Mouse (Mus musculus): ENCODE measurements around the gene Arid1b. TPM values are rescaled to one million over a fixed set of nuclear protein-coding genes. Genes with fewer than 3 reads are reported as not detected.

The Arid1b gene
- 22.0 and 41.6 TPM in 2 replicates for polyA plus RNA-seq (2012; rRNA removed)

DNA sequence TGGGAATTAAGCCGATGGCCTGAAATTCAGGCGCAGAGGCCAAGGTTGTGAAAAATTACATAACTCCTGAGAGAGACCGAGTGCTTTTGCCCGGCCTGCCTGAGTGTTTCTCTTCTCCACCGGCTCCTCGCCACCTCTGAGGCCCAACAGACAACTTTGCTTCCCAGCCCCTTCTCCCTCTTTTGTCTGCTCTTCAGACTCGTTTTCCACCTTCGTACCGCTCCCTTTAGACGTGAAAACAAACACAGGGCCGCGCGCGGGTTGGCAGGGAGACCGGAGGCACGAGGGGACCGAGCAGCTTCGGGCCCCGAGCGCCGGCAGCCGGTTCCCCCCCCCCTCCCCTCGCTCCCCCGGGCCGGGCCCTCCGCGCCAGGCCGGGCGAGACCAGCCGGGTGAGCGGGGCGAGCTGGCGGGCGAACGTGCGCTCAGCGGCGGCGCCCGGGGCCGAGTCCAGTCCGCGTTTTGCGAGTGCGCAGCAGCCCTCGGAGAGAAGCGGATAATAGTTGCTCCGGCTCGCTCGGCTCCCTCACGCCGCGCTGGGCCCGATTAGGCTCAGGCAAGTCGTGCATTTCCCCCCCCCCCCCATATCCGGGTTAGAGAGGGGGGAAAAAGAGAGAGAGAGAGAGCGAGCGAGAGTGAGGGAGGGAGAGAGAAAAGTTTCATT lies at the start of gene Arid1b:
TSS of gene Arid1b (plus strand) at position 493 of the 664 bp plus-strand sequence.
- no peak for TF ChIP-seq CTCF (IDR thresholded peaks at IDR 0.05; ENCODE audit: borderline replicate concordance, extremely low read depth, insufficient read depth, insufficient read length)
- TF ChIP-seq POLR2A (IDR thresholded peaks at IDR 0.05; ENCODE audit: borderline replicate concordance, extremely low read depth, insufficient read depth, insufficient read length, poor library complexity, severe bottlenecking): peak; percentile 60; the same call in 1 of the 2 replicates
- peak; percentile 96 for DNase-seq (ENCODE audit: low read depth)

DNA sequence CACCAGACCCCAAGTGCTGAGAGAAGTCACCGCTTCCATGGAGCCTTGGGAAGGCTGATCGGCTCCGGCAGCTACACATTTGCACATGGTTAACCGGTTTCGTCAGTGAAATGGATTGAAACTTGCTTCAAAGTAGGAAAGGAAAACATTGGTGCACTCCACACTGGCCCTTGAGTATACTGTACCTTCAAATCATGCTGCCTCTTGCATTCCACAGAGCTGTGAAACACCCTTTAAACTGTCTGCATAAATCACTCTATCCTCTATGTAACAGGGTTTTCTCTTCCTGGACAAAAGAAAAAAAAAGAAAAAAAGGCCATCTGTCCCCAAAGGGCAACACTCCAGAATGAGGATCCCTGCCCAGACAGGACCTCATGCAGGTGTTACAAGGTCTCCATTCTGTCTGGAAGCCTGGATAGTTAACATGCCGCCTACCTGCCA lies 48.8 kb upstream of the Arid1b start:
- no peak for DNase-seq (ENCODE audit: low read depth)

DNA sequence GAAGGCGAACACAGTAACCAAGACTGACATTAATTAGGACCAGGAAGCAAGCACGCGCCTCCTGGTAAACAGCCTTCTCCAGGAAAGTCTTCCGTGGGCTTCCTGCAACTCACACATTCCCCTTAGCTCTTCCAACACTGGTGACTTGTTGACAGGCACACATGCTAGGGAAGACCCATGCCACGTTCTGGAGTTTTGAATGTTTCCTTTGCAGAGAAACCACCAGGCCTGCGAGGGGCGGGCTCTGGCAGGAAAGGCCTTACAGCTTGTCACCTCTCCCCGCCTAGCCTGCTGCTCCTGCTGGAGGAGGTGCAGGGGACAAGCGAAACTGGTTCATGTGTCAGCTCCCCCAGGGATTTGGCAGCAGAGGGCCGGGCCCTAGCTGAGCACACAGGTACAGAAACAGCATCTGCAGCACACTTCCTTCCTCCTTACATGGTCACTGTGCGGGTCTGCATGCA lies 48.2 kb upstream of the Arid1b start:
- DNase-seq (ENCODE audit: low read depth): peak; percentile 70
- TF ChIP-seq CTCF (IDR thresholded peaks at IDR 0.05; ENCODE audit: borderline replicate concordance, extremely low read depth, insufficient read depth, insufficient read length) (no peak), POLR2A (IDR thresholded peaks at IDR 0.05; ENCODE audit: borderline replicate concordance, extremely low read depth, insufficient read depth, insufficient read length, poor library complexity, severe bottlenecking) (no peak)

More for the DNA sequence above, 48.8 kb upstream of the Arid1b start:
- no peak for TF ChIP-seq CTCF (IDR thresholded peaks at IDR 0.05; ENCODE audit: borderline replicate concordance, extremely low read depth, insufficient read depth, insufficient read length)
- no peak for TF ChIP-seq POLR2A (IDR thresholded peaks at IDR 0.05; ENCODE audit: borderline replicate concordance, extremely low read depth, insufficient read depth, insufficient read length, poor library complexity, severe bottlenecking)

DNA sequence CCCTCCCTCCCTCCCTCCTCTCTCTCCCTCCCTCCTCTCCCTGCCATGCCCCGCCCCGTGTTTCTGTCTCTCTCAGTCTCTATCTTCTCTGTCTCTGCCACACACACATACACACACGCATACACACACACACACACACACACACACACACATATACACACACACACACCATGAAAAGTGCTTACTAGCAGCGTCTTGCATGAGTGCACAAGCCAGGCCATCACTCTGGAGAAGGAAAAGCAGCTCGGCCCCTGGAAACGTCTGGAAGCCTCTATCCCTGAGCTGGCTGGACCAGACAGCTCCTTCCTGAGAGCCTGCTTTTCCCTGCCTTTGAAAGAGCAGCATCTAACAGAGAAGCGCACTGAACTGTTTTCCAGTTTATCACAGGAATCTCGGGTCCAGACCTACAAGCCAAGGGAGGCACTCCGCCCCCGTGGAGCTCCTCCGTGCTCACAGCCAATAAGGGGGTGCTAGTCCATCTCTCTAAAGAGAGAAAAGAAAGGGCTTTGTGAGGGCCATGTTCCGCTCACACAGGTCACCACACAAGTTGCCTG lies 47.6 kb upstream of the Arid1b start:
- TF ChIP-seq POLR2A (IDR thresholded peaks at IDR 0.05; ENCODE audit: borderline replicate concordance, extremely low read depth, insufficient read depth, insufficient read length, poor library complexity, severe bottlenecking): no peak
- no peak for TF ChIP-seq CTCF (IDR thresholded peaks at IDR 0.05; ENCODE audit: borderline replicate concordance, extremely low read depth, insufficient read depth, insufficient read length)
- peak; percentile 37 for DNase-seq (ENCODE audit: low read depth)

DNA sequence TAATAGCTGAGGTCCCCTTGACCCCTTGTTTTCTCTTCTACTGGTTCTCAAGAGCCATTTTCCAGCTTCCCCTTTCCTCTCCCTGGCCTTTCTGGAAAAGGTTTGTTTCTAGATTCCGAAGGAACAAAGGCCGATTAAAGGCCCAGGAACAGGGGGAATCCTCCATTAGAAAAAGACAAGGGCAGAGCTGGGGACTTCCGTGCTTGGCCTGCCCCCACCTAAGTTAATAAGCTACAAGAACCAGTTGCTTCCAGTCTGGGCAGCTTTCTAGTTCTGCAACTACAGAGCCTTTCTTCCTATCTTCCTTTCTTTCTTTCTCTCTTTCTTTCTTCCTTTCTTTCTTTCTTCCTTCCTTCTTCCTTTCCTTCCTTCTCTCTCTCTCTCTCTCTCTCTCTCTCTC lies 47.1 kb upstream of the Arid1b start:
- no peak for TF ChIP-seq POLR2A (IDR thresholded peaks at IDR 0.05; ENCODE audit: borderline replicate concordance, extremely low read depth, insufficient read depth, insufficient read length, poor library complexity, severe bottlenecking)
- no peak for TF ChIP-seq CTCF (IDR thresholded peaks at IDR 0.05; ENCODE audit: borderline replicate concordance, extremely low read depth, insufficient read depth, insufficient read length)
- no peak for DNase-seq (ENCODE audit: low read depth)

DNA sequence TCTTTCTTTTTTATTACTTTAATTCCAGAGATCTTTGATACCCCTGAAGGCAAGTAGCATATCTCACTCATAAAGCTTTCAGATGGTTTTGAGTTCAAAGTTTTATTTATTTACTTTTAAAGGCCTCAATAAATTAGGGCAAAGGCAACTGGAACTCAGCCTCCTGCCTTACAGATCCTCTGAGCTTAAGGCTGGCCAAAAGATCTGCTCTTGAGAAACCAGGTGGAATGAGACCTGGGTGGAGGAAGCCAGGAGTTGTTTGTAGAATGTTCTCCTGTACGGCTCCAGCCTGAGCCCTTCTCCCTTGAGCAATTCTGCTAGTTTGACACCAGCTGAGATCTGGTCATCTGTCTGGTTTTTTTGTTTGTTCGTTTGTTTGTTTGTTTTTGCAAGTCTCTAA lies 46.7 kb upstream of the Arid1b start:
- DNase-seq (ENCODE audit: low read depth): no peak
- no peak for TF ChIP-seq CTCF (IDR thresholded peaks at IDR 0.05; ENCODE audit: borderline replicate concordance, extremely low read depth, insufficient read depth, insufficient read length)
- no peak for TF ChIP-seq POLR2A (IDR thresholded peaks at IDR 0.05; ENCODE audit: borderline replicate concordance, extremely low read depth, insufficient read depth, insufficient read length, poor library complexity, severe bottlenecking)

DNA sequence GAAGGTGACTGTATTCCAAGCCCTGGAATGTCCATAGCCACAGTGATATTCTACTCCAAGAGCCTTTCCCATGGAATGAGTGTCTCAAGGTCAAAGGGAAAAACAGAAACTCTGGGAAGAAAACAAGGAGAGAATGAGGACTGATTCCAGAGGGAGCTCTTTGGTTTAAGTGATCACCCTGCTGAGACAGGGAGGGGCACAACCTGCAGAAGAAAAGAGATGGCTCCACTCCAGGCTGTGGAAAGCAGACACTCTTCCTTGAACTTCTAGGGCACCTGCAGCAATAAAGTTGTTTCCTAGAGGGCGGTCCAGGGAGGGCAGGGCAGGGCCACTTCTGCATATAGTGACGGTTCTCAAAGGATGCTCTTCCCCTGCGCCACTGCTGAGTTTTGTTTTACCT lies 45.6 kb upstream of the Arid1b start:
- no peak for TF ChIP-seq CTCF (IDR thresholded peaks at IDR 0.05; ENCODE audit: borderline replicate concordance, extremely low read depth, insufficient read depth, insufficient read length)
- DNase-seq (ENCODE audit: low read depth): no peak

DNA sequence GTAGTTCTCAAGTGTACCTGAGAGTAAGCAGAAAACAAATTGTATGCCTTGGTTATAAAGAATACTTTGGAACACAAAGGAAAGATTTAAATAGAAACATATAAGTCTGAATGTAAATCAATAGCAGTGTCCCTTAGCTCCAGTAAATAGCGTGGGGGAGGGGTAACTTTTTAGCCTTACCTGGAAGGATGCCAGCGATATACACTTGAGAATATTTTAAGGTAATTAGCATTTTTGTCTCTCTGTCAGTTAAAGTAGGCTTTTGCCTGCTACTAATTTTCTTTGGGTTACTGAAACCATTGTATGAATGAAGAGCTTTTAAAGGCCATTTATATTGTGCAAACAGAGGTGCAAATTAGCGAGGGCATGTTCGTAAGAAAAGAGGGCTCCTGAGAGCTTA lies 39.7 kb upstream of the Arid1b start:
- DNase-seq (ENCODE audit: low read depth): peak; percentile 76
- no peak for TF ChIP-seq POLR2A (IDR thresholded peaks at IDR 0.05; ENCODE audit: borderline replicate concordance, extremely low read depth, insufficient read depth, insufficient read length, poor library complexity, severe bottlenecking)
- no peak for TF ChIP-seq CTCF (IDR thresholded peaks at IDR 0.05; ENCODE audit: borderline replicate concordance, extremely low read depth, insufficient read depth, insufficient read length)

DNA sequence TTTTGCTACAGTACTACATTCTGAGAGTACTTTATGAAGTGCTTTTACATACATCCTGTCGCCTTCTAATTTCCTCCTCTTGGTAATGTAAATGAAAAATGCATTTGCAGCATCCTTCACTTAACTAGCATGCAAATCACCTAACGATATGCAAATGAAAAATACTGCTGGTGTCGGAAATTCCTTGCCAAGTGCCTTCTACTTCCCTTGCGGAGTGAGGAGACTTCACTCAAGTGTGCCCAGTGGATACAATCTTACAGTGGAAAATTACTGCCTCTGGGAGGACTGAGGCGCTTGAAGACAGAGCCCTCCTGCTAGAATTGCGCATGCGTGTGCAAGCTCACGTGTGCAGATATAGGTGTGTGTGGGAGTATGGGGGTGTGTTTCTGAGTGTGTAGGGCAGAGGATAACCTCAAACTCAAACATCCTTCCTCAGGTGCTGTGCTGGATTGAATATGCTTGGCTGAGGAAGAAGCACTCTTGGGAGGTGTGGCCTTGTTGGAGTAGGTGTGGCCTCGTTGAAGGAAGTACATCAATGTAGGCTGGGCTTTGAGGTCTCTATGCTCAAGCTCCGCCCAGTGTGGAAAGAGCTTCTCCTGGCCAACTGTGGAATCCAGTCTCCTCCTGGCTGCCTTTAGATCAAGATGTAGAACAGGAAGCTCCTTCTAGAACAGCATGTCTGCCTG lies 29.8 kb upstream of the Arid1b start:
- peak; percentile 61 for DNase-seq (ENCODE audit: low read depth)

DNA sequence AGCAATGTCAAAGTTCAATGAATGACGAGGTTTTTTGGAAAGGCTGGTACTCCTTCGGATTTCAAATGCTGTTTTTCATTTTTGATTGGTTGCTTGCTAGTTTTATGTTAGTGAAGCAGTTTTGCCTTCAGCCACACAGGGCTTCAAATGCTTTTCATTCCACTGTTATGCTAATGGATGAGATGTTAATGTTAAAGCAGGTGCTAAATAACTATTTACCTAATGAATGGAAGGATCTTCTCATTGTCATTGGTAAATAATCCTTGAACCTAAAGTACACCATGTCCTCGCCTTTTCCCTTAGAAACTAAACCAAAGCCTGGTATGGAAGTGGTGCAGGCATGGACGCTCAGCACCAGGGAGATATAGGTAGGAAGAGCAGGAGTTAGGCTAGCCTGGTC lies 26.9 kb upstream of the Arid1b start:
- TF ChIP-seq POLR2A (IDR thresholded peaks at IDR 0.05; ENCODE audit: borderline replicate concordance, extremely low read depth, insufficient read depth, insufficient read length, poor library complexity, severe bottlenecking): no peak
- TF ChIP-seq CTCF (IDR thresholded peaks at IDR 0.05; ENCODE audit: borderline replicate concordance, extremely low read depth, insufficient read depth, insufficient read length): no peak
- DNase-seq (ENCODE audit: low read depth): no peak

More for the DNA sequence above, 29.8 kb upstream of the Arid1b start:
- TF ChIP-seq CTCF (IDR thresholded peaks at IDR 0.05; ENCODE audit: borderline replicate concordance, extremely low read depth, insufficient read depth, insufficient read length): no peak

DNA sequence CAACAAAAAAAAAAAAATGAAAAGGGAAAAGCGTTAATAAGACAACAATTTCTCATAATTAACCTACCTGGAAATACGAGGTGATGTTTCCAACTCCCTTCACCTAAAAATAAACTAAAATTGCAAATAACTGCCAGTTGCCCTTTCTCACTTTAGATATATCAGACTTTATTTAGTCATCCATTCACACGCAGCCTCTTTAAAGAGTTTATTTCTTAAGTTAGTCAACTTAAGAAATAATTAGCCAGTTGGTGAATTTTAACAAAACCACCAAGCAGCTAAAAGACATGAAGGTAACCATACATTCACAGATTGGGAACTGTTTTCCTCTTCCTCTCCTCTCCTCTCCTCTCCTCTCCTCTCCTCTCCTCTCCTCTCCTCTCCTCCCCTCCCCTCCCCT lies 26.1 kb upstream of the Arid1b start:
- TF ChIP-seq CTCF (IDR thresholded peaks at IDR 0.05; ENCODE audit: borderline replicate concordance, extremely low read depth, insufficient read depth, insufficient read length) (no peak), POLR2A (IDR thresholded peaks at IDR 0.05; ENCODE audit: borderline replicate concordance, extremely low read depth, insufficient read depth, insufficient read length, poor library complexity, severe bottlenecking) (no peak)
- DNase-seq (ENCODE audit: low read depth): no peak

DNA sequence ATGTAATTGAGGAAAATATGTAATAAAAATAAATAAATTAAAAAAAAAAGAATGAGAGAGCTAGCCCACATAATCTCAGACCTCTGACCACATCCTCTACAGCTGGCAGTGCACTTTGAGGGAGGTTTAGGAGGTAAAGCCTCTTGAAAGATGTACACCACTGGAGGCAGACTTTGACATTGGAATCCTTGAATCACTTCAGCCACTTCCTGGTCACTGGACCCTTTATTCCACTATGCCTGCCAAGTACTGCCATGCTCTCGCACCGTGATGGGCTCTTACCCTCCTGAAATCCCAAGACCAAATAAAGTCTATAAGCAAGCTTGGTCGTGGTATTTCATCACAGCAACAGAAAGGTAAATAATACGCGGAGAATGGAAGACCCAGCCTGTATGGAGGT lies 25.3 kb upstream of the Arid1b start:
- TF ChIP-seq CTCF (IDR thresholded peaks at IDR 0.05; ENCODE audit: borderline replicate concordance, extremely low read depth, insufficient read depth, insufficient read length) (no peak), POLR2A (IDR thresholded peaks at IDR 0.05; ENCODE audit: borderline replicate concordance, extremely low read depth, insufficient read depth, insufficient read length, poor library complexity, severe bottlenecking) (no peak)
- DNase-seq (ENCODE audit: low read depth): no peak
